Mouse (Mus musculus): Measurements from ENCODE around the gene BC049730. TPM values are rescaled to one million over a fixed set of nuclear protein-coding genes. Genes with fewer than 3 reads are reported as not detected.

BC049730 gene
- not detected in 2 replicates for polyA plus RNA-seq (2014; fragmentation: Nextera tagmentation; extraction: Ambion mirVana)

- H3K4me3 ChIP-seq (ENCODE audit: control insufficient read depth in 1 of 2, insufficient read depth in 1 of 2, low read depth in 1 of 2, low read length in 2 of 2), result no peak within 1 kb of the TSS
- ATAC-seq (ENCODE audit: insufficient number of reproducible peaks, insufficient read depth, low FRiP score, low read depth), result no peak
- WGBS, result 90% methylated on average over 14 of the region's 14 CpGs
- H3K36me3 ChIP-seq (ENCODE audit: control insufficient read depth, insufficient read depth, low read length), result no peaks in the 10 kb centered on the region
- H3K27me3 ChIP-seq (ENCODE audit: control insufficient read depth, insufficient read depth, low read length), result no peaks in the 10 kb centered on the region
- H3K4me2 ChIP-seq (ENCODE audit: low read length), result no peak within 1 kb of the TSS
- H3K27ac ChIP-seq (replicated peaks in 1 of 2; ENCODE audit: control insufficient read depth in 1 of 2, insufficient read depth in 1 of 2, low read depth in 2 of 2, low read length in 2 of 2), result no peak within 1 kb of the TSS
- H3K4me1 ChIP-seq (ENCODE audit: control insufficient read depth in 2 of 2, insufficient read depth in 2 of 2, low read length in 2 of 2), result no peaks in the 10 kb centered on the region
- H3K9me3 ChIP-seq (ENCODE audit: control insufficient read depth, low read length), result no peaks in the 10 kb centered on the region
- no peak within 1 kb of the TSS for H3K9ac ChIP-seq (ENCODE audit: low read length)
These were observed at the start of gene BC049730 for GRCm38 (mm10) chr7:24708832-24709292. Gene BC049730, plus strand, starts transcription at chr7:24709242.

DNA sequence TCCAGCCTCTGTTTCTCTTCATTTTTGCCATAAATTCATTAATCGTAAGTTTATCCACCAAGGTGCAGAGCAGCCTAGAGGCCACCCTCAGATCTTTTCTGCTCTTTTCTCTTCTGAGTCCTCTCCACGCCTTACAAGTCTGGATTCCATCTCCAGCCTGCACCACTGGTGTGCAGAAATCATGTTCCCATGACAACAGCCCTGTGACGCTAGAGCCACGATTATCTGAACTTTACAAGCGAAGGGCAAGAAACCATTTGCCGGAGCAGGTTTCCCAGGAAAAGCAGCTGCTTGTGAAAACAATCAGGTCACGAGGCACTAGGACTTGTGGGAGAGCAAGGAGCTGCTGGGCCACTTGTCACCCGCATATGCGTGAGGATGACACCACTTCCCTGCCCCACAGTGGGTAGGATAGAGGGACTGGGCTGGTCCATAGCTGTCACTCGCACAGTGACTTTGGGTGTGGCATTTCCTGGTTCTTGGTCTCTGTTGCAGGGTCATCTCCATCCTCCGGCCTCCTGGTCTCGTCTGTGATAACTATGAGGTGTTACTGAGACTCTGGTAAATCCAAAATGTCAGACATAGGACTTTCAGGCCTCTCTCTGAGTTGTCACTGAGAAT lies 49.2 kb upstream of the BC049730 start:
- Histone ChIP-seq H3K9ac (ENCODE audit: low read length) (no peak overlapping the region), H3K4me1 (ENCODE audit: control insufficient read depth in 2 of 2, insufficient read depth in 2 of 2, low read length in 2 of 2) (no peaks in the 10 kb centered on the region), H3K27ac (replicated peaks in 1 of 2; ENCODE audit: control insufficient read depth in 1 of 2, insufficient read depth in 1 of 2, low read depth in 2 of 2, low read length in 2 of 2) (no peak overlapping the region), H3K9me3 (ENCODE audit: control insufficient read depth, low read length) (no peaks in the 10 kb centered on the region), H3K27me3 (ENCODE audit: control insufficient read depth, insufficient read depth, low read length) (no peaks in the 10 kb centered on the region), H3K4me3 (ENCODE audit: control insufficient read depth in 1 of 2, insufficient read depth in 1 of 2, low read depth in 1 of 2, low read length in 2 of 2) (no peak overlapping the region), H3K36me3 (ENCODE audit: control insufficient read depth, insufficient read depth, low read length) (no peaks in the 10 kb centered on the region), H3K4me2 (ENCODE audit: low read length) (no peak overlapping the region)
- no peak for ATAC-seq (ENCODE audit: insufficient number of reproducible peaks, insufficient read depth, low FRiP score, low read depth)
- WGBS, result 56% methylated on average over 12 of the region's 12 CpGs

DNA sequence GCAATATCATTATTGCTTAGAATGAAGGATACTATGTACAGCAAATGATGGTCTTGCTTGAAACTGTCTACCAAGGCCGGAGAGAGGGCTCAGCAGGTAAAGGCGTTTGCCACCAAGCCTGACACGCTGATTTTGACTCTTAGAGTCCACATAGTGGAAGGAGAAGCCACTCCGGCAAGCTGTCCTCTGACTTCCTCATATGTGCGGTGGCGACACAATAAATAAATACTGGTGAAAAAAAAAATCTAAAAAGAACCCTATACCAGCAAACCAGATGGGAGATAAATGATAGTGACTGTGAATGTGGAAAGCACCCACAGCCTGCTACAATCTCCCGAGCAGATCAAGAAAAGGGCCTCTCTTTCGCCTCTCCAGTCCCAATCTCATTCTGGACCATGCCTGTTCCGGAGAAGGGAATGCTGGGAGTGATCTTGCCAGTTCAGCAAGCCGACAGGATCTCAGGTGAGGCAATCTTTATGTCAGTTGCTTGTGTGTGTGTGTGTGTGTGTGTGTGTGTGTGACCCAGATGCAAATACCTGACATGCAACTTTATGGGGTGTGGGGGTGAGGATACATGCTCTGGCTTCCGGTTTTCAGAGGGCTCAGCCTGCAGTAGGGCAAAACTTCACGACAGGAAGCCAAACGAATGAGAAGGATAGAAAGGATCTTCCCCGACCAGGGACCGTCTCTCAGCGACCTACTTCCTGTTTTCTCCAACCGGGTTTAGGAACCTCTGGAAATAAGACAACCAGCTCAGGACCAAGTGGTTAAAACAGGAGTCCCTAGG lies 47.7 kb upstream of the BC049730 start:
- H3K36me3 ChIP-seq (ENCODE audit: control insufficient read depth, insufficient read depth, low read length), result no peaks in the 10 kb centered on the region
- H3K4me1 ChIP-seq (ENCODE audit: control insufficient read depth in 2 of 2, insufficient read depth in 2 of 2, low read length in 2 of 2), result no peaks in the 10 kb centered on the region
- 62% methylated on average over 17 of the region's 17 CpGs for WGBS
- H3K9me3 ChIP-seq (ENCODE audit: control insufficient read depth, low read length), result no peaks in the 10 kb centered on the region
- no peaks in the 10 kb centered on the region for H3K27me3 ChIP-seq (ENCODE audit: control insufficient read depth, insufficient read depth, low read length)
- no peak overlapping the region for H3K27ac ChIP-seq (replicated peaks in 1 of 2; ENCODE audit: control insufficient read depth in 1 of 2, insufficient read depth in 1 of 2, low read depth in 2 of 2, low read length in 2 of 2)
- H3K4me3 ChIP-seq (ENCODE audit: control insufficient read depth in 1 of 2, insufficient read depth in 1 of 2, low read depth in 1 of 2, low read length in 2 of 2), result no peak overlapping the region
- no peak overlapping the region for H3K4me2 ChIP-seq (ENCODE audit: low read length)
- no peak for ATAC-seq (ENCODE audit: insufficient number of reproducible peaks, insufficient read depth, low FRiP score, low read depth)
- no peak overlapping the region for H3K9ac ChIP-seq (ENCODE audit: low read length)

- Histone ChIP-seq H3K9ac (ENCODE audit: low read length) (no peak overlapping the region), H3K36me3 (ENCODE audit: control insufficient read depth, insufficient read depth, low read length) (no peaks in the 10 kb centered on the region), H3K4me3 (ENCODE audit: control insufficient read depth in 1 of 2, insufficient read depth in 1 of 2, low read depth in 1 of 2, low read length in 2 of 2) (no peak overlapping the region), H3K4me2 (ENCODE audit: low read length) (no peak overlapping the region), H3K4me1 (ENCODE audit: control insufficient read depth in 2 of 2, insufficient read depth in 2 of 2, low read length in 2 of 2) (no peaks in the 10 kb centered on the region), H3K9me3 (ENCODE audit: control insufficient read depth, low read length) (no peaks in the 10 kb centered on the region), H3K27me3 (ENCODE audit: control insufficient read depth, insufficient read depth, low read length) (no peaks in the 10 kb centered on the region), H3K27ac (replicated peaks in 1 of 2; ENCODE audit: control insufficient read depth in 1 of 2, insufficient read depth in 1 of 2, low read depth in 2 of 2, low read length in 2 of 2) (no peak overlapping the region)
- ATAC-seq (ENCODE audit: insufficient number of reproducible peaks, insufficient read depth, low FRiP score, low read depth), result no peak
- 14% methylated on average over 8 of the region's 8 CpGs for WGBS
These were observed 46.5 kb upstream of the BC049730 start for GRCm38 (mm10) chr7:24662575-24662974.

DNA sequence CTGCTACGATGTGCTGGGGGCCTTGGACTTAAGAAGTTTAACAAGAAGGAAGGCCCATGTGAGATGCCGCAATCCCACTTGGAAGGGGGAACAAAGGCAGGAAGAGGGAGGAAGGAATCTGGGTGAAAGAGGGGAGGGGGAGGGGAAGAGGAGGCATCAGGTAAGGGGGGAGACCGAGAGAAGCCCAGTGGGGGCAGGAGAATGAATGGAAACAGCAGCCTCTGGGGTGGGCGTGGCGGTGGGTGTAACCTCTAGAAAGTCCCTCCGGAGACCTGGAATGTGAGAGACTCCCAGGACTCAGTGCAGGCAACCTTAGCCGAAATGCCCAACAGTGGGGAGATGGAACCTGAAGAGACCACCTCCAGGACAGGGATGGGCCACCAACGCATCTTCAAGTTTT lies 44.7 kb upstream of the BC049730 start:
- H3K27me3 ChIP-seq (ENCODE audit: control insufficient read depth, insufficient read depth, low read length), result no peaks in the 10 kb centered on the region
- H3K27ac ChIP-seq (replicated peaks in 1 of 2; ENCODE audit: control insufficient read depth in 1 of 2, insufficient read depth in 1 of 2, low read depth in 2 of 2, low read length in 2 of 2), result no peak overlapping the region
- H3K4me2 ChIP-seq (ENCODE audit: low read length), result no peak overlapping the region
- ATAC-seq (ENCODE audit: insufficient number of reproducible peaks, insufficient read depth, low FRiP score, low read depth), result no peak
- no peak overlapping the region for H3K9ac ChIP-seq (ENCODE audit: low read length)
- H3K4me1 ChIP-seq (ENCODE audit: control insufficient read depth in 2 of 2, insufficient read depth in 2 of 2, low read length in 2 of 2), result no peaks in the 10 kb centered on the region
- no peaks in the 10 kb centered on the region for H3K36me3 ChIP-seq (ENCODE audit: control insufficient read depth, insufficient read depth, low read length)
- no peaks in the 10 kb centered on the region for H3K9me3 ChIP-seq (ENCODE audit: control insufficient read depth, low read length)
- no peak overlapping the region for H3K4me3 ChIP-seq (ENCODE audit: control insufficient read depth in 1 of 2, insufficient read depth in 1 of 2, low read depth in 1 of 2, low read length in 2 of 2)
- WGBS, result 43% methylated on average over 8 of the region's 8 CpGs

- H3K9me3 ChIP-seq (ENCODE audit: control insufficient read depth, low read length), result no peaks in the 10 kb centered on the region
- no peaks in the 10 kb centered on the region for H3K36me3 ChIP-seq (ENCODE audit: control insufficient read depth, insufficient read depth, low read length)
- 41% methylated on average over 9 of the region's 9 CpGs for WGBS
- no peak overlapping the region for H3K27ac ChIP-seq (replicated peaks in 1 of 2; ENCODE audit: control insufficient read depth in 1 of 2, insufficient read depth in 1 of 2, low read depth in 2 of 2, low read length in 2 of 2)
- no peak for ATAC-seq (ENCODE audit: insufficient number of reproducible peaks, insufficient read depth, low FRiP score, low read depth)
- no peaks in the 10 kb centered on the region for H3K27me3 ChIP-seq (ENCODE audit: control insufficient read depth, insufficient read depth, low read length)
- H3K4me3 ChIP-seq (ENCODE audit: control insufficient read depth in 1 of 2, insufficient read depth in 1 of 2, low read depth in 1 of 2, low read length in 2 of 2), result no peak overlapping the region
- H3K4me2 ChIP-seq (ENCODE audit: low read length), result no peak overlapping the region
- no peaks in the 10 kb centered on the region for H3K4me1 ChIP-seq (ENCODE audit: control insufficient read depth in 2 of 2, insufficient read depth in 2 of 2, low read length in 2 of 2)
- H3K9ac ChIP-seq (ENCODE audit: low read length), result no peak overlapping the region
These were observed 44.1 kb upstream of the BC049730 start for GRCm38 (mm10) chr7:24664959-24665358.

- Histone ChIP-seq H3K4me1 (ENCODE audit: control insufficient read depth in 2 of 2, insufficient read depth in 2 of 2, low read length in 2 of 2) (no peaks in the 10 kb centered on the region), H3K4me2 (ENCODE audit: low read length) (no peak overlapping the region), H3K4me3 (ENCODE audit: control insufficient read depth in 1 of 2, insufficient read depth in 1 of 2, low read depth in 1 of 2, low read length in 2 of 2) (no peak overlapping the region), H3K9ac (ENCODE audit: low read length) (no peak overlapping the region), H3K27me3 (ENCODE audit: control insufficient read depth, insufficient read depth, low read length) (no peaks in the 10 kb centered on the region), H3K36me3 (ENCODE audit: control insufficient read depth, insufficient read depth, low read length) (no peaks in the 10 kb centered on the region), H3K27ac (replicated peaks in 1 of 2; ENCODE audit: control insufficient read depth in 1 of 2, insufficient read depth in 1 of 2, low read depth in 2 of 2, low read length in 2 of 2) (no peak overlapping the region), H3K9me3 (ENCODE audit: control insufficient read depth, low read length) (no peaks in the 10 kb centered on the region)
- WGBS, result 85% methylated on average over 23 of the region's 23 CpGs
- no peak for ATAC-seq (ENCODE audit: insufficient number of reproducible peaks, insufficient read depth, low FRiP score, low read depth)
These were observed 37.0 kb upstream of the BC049730 start for GRCm38 (mm10) chr7:24671944-24672439.
